Mouse (Mus musculus) 3T3-L1 (cell line): ENCODE measurements at regions not wholly inside any gene's neighbourhood (a gene's known extent, or its start where the extent isn't known, plus 50 kb on each side); places are given as distances from the start of the nearest gene placed in this dataset.
"Not testable (repeated sequence)": the region's sequence is repeated elsewhere in the genome, so short reads cannot be mapped to it uniquely, and the experiment has no call there.

Experiments used
- DNase-seq: peaks from one replicate; pipeline ENCODE4 v3.0.0-alpha.2; 2015; ENCODE audit warnings: low read depth, low spot score

- DNase-seq = not testable (repeated sequence)
These were observed 262.6 kb upstream of the Ywhaq start for GRCm38 (mm10) chr12:21680026-21680425.

GRCm38 (mm10) chr12:21649381-21649780, 231.9 kb upstream of the Ywhaq start:
- not testable (repeated sequence) for DNase-seq

GRCm38 (mm10) chr12:21613781-21614180, 196.3 kb upstream of the Ywhaq start:
- DNase-seq = not testable (repeated sequence)

- DNase-seq = no peak
These were observed 151.1 kb upstream of the Ywhaq start for GRCm38 (mm10) chr12:21568415-21569040.

GRCm38 (mm10) chr12:21543962-21544361, 126.5 kb upstream of the Ywhaq start:
- not testable (repeated sequence) for DNase-seq

- DNase-seq = peak; percentile 78
These were observed 125.9 kb upstream of the Ywhaq start for GRCm38 (mm10) chr12:21543153-21543894.

DNA sequence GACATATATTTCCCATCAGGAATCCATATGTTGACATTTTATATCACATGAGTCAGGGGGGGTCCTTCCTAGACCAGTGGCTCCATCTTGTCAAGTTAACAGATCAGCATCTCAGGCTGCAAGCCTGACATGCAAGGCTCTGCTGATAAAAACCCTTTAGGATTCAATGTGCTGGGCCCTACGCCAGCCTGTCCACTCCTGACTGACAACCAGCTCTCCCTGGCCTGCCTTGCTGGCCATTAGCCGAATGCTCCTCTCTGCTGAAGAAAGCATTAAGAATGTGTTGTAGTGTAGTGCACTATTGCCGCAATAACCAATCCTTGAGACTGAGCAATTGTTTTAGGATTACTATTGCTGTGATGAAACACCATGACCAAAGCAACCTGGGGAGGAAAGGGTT, 114.3 kb upstream of the Ywhaq start:
- peak; percentile 13 for DNase-seq

DNA sequence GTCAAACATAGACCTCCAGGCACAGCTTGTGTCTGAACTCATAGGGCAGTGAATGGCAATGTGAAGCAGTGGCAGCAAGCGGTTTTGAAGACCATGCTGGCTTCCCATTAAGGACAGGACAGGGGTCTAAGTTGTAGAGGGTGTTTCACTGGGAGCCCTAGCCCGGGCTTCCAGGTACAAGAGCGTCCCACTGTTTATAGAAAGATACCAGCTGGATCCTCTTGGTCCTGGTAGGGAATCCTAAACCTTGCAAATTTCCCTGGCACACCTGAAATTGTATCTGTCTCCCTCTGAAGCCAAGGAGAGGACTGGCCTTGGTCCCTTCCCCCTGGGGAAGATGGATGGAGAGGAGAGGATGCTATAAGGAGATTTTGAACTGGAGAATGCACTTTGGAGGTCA, 111.9 kb upstream of the Ywhaq start:
- DNase-seq = not testable (repeated sequence)

- not testable (repeated sequence) for DNase-seq
These were observed 109.9 kb upstream of the Ywhaq start for GRCm38 (mm10) chr12:21527336-21527735.

DNA sequence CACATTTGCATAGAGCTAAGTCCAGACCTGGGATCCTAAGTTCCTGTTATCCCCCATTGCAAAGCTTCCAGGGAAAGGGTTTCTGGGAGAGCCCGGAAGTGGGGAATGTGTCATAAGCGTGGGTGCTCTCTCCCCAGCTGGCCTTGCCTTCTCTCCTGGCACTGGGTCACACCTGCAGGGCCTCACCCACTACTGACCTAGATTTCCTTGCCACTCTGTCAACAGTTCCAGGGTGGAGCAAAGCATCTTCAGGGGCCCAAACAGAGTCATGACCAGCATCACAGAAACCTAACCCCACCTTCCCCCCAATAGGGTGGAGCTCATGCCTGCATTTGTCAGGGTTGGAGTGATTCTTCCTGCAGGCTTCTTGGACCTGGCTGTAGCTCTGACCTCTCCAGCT, 109.5 kb upstream of the Ywhaq start:
- not testable (repeated sequence) for DNase-seq

- DNase-seq = peak; percentile 6
These were observed 108.1 kb upstream of the Ywhaq start for GRCm38 (mm10) chr12:21525567-21525966.

GRCm38 (mm10) chr12:21522621-21523020, 105.2 kb upstream of the Ywhaq start:
- no peak for DNase-seq

- no peak for DNase-seq
These were observed 101.6 kb upstream of the Ywhaq start for GRCm38 (mm10) chr12:21519058-21519457.

DNA sequence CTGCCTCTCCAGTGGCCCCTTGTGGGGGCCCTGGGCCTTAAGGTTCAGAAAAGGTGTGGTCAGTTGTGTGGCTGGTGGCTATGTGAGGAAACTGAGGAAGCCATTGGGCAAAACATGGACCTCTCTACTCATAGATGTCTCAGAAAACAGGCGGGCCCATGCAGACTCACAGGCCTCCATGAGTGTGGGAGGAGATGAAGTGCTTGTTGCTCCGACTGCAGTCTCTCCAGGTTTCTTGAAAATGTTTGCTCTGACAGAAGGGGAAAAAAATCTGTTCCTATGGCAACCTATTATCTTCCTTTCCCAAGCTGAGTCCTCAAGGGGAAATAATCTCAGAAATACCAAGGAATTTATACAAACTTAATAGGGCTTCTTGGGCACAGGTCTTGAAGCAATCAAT, 95.3 kb upstream of the Ywhaq start:
- no peak for DNase-seq

GRCm38 (mm10) chr12:21511043-21511665, 93.7 kb upstream of the Ywhaq start:
- DNase-seq = no peak

DNA sequence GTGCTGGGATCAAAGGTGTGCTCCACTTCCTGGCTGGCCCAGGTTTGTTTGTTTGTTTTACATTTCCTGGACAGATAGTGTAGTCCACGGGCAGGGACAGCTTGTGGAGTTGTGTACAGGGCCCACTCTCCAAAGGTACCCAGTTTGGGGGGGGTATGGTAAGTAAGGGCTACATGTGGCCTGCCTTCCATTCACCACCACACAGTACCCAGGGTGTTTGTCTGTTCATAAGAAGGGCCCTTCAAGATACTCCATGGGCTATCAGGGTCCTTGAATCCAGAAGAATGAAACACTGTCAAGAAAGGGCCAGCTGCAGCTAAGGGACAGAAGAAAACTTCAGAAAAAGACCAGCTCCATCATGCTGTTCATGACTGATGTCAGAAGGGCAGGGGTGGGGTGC, 89.6 kb upstream of the Ywhaq start:
- DNase-seq = no peak

DNA sequence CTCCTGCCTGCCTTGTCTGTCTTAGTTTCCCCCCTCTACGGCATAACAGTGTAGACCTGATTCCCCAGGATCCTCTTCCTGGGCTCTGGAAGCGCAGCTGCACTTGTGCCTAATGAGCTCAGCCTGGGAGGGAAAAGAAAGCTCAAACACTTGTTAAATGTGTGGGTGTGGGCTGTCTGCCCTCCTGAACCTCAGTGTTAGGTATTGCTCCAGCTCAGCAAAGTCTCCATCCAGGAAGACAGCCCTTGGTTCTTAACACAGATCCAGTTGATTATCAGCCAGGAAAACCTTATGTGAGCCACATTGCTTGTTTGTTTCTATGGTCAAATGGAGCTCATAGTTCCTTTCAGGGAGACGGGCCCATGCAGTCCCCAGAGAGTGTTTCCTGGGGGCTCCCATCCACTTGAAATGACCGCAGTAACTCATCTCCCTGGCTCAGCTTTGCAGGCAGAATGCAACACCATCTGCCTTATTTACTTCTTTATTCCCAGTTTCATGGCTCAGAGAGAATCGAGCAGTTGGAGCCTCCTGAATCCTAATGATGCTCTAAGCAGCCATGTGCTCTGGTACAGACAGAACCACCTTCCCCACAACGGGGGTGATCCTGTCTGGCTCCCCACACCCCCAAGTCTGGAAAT, 88.4 kb upstream of the Ywhaq start:
- no peak for DNase-seq

- no peak for DNase-seq
These were observed 85.8 kb upstream of the Ywhaq start for GRCm38 (mm10) chr12:21503250-21503649.

DNA sequence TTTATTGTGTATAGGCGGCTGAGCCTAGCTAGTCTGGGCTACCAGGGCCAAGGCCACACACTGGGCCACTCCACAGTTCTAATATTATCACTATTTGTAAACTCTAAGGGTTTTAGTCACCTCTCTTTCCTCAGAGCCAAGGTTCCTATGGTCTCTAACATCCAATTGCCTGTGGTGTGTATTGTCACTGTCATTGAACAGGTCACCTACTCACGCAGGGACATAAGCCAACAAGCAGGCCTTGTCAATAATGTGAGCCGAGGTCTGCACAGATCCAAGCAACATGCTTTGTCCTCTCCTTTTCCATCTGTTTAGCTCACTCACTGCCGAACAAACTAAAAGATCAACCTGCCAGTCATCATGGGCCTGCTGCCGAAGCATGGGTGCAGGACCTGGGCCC, 79.5 kb upstream of the Ywhaq start:
- DNase-seq = no peak

- DNase-seq = no peak
These were observed 78.1 kb upstream of the Ywhaq start for GRCm38 (mm10) chr12:21495511-21495910.

- no peak for DNase-seq
These were observed 76.0 kb upstream of the Ywhaq start for GRCm38 (mm10) chr12:21493471-21493870.

- no peak for DNase-seq
These were observed 75.3 kb upstream of the Ywhaq start for GRCm38 (mm10) chr12:21492549-21493291.
